Comparison of ENCODE assay signal across 17 mouse cellular contexts in the genomic region with DNA sequence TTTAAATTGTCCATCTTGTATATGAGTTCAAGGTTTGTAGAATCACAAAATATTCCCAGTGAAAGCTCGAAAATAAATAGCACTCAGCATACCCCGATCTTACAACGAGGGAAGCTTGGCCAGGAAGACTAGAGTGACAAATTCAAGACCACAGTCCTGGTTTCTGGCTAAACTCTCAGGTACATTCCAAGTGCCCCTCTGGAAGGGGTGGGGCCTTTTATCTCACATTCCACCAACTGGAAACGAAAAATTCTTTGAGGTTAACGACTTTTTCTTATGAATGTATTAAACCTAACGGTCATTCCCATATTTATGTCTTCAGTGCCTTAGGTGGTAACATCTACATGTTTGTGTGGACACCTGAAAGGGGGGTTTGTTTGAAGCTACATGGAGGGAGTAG.
"Had no signal": no experiment of that assay in that cellular context is flagged by ENCODE, and none has a peak within 500 bp of the region (broad histone marks: within the 10 kb centered on the region; RNA-seq: fewer than 3 reads in every experiment).

No protein-coding gene starts in this region.

- ATAC-seq: liver, postnatal 0 days; midbrain, embryonic 13.5 days; midbrain, embryonic 15.5 days had no signal

- H3K4me1 ChIP-seq: liver, embryonic 13.5 days; liver, embryonic 15.5 days; megakaryocyte, embryonic 14.5 days; midbrain, embryonic 13.5 days; midbrain, embryonic 15.5 days; neural tube, embryonic 12.5 days; stomach, embryonic 15.5 days had no signal

- H3K36me3 ChIP-seq: liver, embryonic 13.5 days; liver, embryonic 15.5 days; midbrain, embryonic 13.5 days; midbrain, embryonic 15.5 days; neural tube, embryonic 12.5 days; stomach, embryonic 15.5 days had no signal

- H3K27ac ChIP-seq: liver, embryonic 13.5 days; liver, embryonic 15.5 days; macrophage; midbrain, embryonic 13.5 days; midbrain, embryonic 15.5 days; neural tube, embryonic 12.5 days; stomach, embryonic 15.5 days; stomach, postnatal 0 days had no signal

- DNase-seq: liver; liver, embryonic 13.5 days; liver, postnatal 0 days; right cerebral cortex, postnatal 14 days; thymus, adult 2 months; thymus, postnatal 25 days; thymus, postnatal 4 days had no signal

- H3K9ac ChIP-seq: liver, embryonic 13.5 days; liver, embryonic 15.5 days; liver, postnatal 0 days; midbrain, embryonic 13.5 days; midbrain, embryonic 15.5 days; neural tube, embryonic 12.5 days; stomach, embryonic 15.5 days had no signal

- H3K4me3 ChIP-seq: liver, embryonic 13.5 days; liver, embryonic 15.5 days; megakaryocyte, embryonic 14.5 days; midbrain, embryonic 13.5 days; midbrain, embryonic 15.5 days; neural tube, embryonic 12.5 days; stomach, embryonic 15.5 days had no signal

- H3K4me2 ChIP-seq: liver, embryonic 11.5 days; liver, embryonic 13.5 days; liver, embryonic 15.5 days; midbrain, embryonic 11.5 days; midbrain, embryonic 13.5 days; midbrain, embryonic 15.5 days; neural tube, embryonic 12.5 days; stomach, embryonic 15.5 days had no signal

- H3K9me3 ChIP-seq: liver, embryonic 13.5 days; liver, embryonic 15.5 days; megakaryocyte, embryonic 14.5 days; midbrain, embryonic 13.5 days; midbrain, embryonic 15.5 days; neural tube, embryonic 12.5 days; stomach, embryonic 15.5 days had no signal

- H3K27me3 ChIP-seq: liver, embryonic 13.5 days; liver, embryonic 15.5 days; megakaryocyte, embryonic 14.5 days; midbrain, embryonic 13.5 days; midbrain, embryonic 15.5 days; neural tube, embryonic 12.5 days; stomach, embryonic 15.5 days had no signal
